Mouse (Mus musculus): Measurements from ENCODE around the gene Plk5.

DNA sequence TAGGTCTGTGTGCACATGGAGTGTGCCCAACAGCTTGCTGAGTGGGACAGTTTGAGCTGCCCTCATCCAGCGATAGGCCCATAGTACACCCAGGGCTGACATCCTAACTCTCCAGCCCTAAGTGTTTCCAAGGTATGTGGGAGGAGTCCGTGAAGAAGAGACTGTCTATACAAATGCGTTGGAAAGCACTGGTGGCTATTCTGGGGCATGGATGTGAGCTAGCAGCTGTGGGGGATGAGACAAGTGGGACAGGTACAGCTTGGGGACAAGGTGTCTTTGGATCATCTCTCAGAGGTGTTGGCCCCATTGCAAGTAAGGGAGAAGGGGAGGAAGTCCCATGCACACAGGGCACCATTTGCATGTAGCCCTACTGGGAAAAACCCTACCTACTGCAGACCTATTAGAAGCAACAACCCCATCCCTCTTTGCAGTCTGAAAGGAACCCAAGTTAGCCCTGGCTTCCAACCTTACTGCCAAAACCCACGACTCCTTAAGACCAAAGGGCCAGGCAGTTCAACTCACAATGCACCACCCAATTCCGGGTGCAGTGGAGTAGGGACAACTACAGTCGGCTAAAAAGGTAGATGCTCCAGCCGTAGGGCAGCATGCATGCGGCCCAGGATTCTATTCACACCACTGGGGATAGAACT is 41.4 kb downstream of the Plk5 start:
- TF ChIP-seq GATA1 (IDR thresholded peaks at IDR 0.05; ENCODE audit: borderline replicate concordance, low read length) (no peak), FLI1 (IDR thresholded peaks at IDR 0.05; ENCODE audit: low read length) (no peak)
